Mouse (Mus musculus) heart, adult 18-20 months (tissue): ENCODE results near the gene Cox7b. TPM values are rescaled to one million over a fixed set of nuclear protein-coding genes. Genes with fewer than 3 reads are reported as not detected.

Source experiments
- total RNA-seq, 2 experiments: library from RNA; stranded (reverse); gene quantifications; 2 replicates each; pipeline ENCODE4 v1.2.3; 2021

The Cox7b gene
- total RNA-seq, 2 experiments from 2014 or later: 1,613 to 1,714 TPM

Other genes starting within 250 kb of the Cox7b start
- gene Atrx, start 86.3 kb upstream of the Cox7b start, total RNA-seq: 10 to 100 TPM; 48.2 to 61.5 TPM
- 10 to 100 TPM; 38.1 to 47.6 TPM for gene Magt1, start 3.8 kb upstream of the Cox7b start, total RNA-seq
- 1 to 10 TPM; 7.7 to 8.7 TPM for gene Atp7a, start 11.6 kb downstream of the Cox7b start, total RNA-seq
- gene Tlr13, start 127.5 kb downstream of the Cox7b start, total RNA-seq: 1 to 10 TPM; 1.0 to 1.1 TPM
- gene Pgk1, start 171.4 kb downstream of the Cox7b start, total RNA-seq: 100 to 1,000 TPM; 458 to 480 TPM
- 10 to 100 TPM in 1 of 2 experiments, 1 to 10 TPM in 1; 6.9 to 10.7 TPM for gene Taf9b, start 205.5 kb downstream of the Cox7b start, total RNA-seq
- gene Fnd3c2, start 239.7 kb downstream of the Cox7b start, total RNA-seq: not detected